Mouse (Mus musculus) cerebellum, adult (tissue): ENCODE data around the gene Adcyap1r1.
A peak's percentile ranks its signal among the peaks of the same experiment; 100 is the strongest.

Source experiments
- ATAC-seq: cut with Nextera tagmentation; 2 replicates; pipeline ENCODE4 v1.9.2; 2017; ENCODE audit warnings: mild to moderate bottlenecking, moderate library complexity, mixed read lengths; ENCODE audit not compliant: insufficient number of reproducible peaks, low FRiP score, low TSS enrichment

The Adcyap1r1 gene

DNA sequence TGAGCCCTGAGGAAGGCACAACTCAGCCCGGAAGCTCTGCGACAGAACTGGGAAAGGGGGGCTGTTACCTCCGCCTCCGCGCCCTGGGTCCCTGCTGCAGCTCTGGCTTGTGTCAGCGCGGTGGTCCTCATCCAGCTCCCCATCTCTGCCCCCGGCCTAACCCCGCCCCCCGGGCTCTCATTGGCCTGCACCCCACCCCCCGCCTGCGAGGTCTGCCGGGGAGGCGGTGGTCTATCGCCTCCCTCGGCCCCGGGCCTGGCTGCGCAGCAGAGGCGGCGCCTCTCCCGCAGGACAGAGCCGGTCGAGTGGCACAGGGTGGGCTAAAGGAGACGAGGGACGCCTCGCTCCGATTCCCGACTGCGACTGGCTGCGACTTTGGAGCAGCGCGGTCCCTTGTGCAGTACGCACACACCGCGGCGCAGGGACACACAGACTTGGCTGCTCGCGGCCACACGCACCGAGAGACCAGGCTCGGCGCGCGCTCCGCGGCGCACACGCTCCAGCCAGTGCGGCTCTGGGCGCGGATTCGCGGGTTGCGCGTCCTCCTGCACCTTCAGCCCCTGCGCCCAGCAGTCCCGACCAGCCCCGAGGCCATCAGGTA lies at the start of gene Adcyap1r1:
Gene Adcyap1r1 (plus strand): TSS at position 208 of the 601 bp plus-strand sequence.
- peak; percentile 77 for ATAC-seq

DNA sequence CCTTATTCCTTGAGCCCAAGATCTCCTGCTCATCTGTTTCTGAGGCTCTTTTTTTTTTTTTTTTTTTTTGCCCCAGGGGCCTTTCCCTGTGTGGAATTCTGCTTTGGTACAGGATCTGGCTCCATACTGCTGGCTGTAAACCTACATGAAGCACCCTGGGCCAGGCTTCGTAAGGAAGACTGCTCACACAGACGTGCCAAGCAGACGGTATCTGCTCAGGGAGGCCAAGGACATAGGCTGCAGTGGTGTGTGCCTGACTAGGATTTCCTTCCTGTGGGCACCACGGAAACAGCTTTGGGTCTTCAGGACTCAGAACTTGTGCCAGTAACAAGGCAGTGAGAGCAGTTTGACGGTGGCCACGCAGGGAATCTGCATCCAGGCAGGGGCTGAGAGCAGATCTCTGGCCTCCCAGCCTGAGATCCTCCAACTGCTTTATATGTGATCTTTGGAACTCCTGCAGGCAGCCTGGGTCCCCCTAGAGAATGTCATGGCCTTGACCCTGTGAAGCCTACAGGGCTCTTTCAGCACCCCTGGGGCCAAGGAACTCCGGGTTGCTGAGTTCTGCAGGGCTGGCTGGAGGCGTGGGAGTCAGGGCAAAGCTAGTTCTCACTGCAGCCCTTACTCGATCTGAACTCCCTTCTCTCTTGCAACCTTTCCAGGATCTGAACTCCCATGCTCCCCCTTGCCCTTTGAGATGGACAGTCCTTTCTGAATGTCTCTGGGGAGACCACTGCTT lies 49.6 kb upstream of the Adcyap1r1 start:
- no peak for ATAC-seq

DNA sequence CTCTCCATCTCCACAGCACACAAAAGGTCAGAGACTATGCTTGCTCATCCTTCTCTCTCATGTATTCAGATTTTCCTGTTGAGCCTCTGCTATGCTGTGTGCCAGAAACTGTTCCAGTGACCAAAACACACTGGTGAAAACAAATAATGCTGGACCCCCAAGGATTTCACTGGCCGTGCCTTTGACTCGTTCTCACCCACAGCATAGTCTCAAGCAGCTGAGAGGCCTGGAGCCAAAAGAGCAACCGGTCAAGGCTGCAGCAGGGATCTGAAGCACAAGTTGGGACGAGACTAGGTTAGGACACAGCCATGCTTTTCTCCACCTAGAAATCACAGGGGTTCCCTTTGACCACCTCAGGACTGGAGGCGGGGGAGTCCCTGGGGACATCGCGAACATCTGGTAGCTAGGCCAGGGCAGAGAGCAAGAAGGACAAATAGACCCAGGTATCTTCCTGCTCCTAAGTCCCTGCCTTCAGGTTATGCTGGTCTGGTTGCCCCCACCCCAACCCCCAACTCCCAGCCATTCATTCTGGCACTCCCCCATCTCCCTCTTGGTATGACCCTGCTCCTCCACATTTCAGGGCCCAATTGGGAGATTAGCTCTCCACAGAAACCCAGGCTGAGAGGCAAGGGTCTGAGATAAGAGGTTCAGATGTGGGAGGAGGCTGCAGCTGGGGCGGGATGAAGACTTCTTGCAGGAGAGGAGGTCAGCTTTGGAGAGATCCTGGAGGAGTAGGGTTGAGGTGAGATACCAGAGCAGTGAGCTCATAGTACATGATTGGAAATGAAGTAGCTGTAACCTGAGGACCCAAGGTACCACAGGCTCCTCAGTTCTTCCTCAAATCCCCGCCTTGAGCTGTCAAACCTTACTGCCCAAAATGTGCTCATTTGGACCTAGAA lies 48.1 kb upstream of the Adcyap1r1 start:
- ATAC-seq = no peak

DNA sequence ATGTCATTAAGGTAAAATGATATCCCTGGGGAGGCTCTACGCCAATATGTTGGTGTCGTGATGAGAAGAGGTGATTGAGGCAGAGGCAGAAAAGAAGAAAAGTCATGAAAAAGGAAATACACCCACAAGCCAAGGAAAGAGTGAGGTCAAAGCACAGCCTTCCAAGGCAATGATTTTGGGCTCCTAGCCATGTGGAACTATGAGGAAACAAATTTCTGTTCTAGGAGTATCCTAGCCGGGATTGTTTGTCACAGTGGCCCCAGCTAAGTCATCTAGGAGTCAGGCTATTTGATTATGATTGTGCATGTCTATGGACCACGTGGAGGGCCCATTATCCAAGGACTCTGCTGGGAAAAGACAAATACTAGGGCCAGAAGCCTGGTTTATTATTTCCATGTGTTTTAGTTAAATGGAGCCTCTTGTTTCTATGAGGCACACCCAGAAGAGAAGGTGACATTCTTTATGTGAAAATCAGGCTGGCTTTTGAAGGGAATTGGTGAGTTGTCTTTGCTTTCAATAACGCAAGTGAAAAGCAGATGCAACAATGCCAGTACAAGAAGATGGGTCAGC lies 47.3 kb upstream of the Adcyap1r1 start:
- ATAC-seq = no peak

DNA sequence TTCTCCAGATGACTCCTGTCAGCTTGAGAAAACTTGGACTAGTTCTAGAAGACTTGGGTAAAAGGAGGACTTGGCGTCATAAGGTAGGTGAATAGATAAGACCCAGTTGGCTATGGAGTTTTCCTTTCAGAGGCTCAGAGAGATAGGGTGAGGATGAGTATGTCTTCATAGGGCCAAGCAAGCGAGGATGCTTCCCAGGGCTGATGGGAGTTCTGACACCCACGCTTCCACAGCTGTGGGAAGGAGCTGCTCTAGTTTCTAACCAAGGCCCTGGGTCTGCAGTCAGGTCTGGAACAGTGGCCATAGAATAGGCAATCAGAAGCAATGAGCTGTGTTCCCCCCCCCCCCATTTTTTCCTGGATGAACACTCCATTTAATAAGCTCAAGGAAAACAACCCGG lies 44.4 kb upstream of the Adcyap1r1 start:
- no peak for ATAC-seq

DNA sequence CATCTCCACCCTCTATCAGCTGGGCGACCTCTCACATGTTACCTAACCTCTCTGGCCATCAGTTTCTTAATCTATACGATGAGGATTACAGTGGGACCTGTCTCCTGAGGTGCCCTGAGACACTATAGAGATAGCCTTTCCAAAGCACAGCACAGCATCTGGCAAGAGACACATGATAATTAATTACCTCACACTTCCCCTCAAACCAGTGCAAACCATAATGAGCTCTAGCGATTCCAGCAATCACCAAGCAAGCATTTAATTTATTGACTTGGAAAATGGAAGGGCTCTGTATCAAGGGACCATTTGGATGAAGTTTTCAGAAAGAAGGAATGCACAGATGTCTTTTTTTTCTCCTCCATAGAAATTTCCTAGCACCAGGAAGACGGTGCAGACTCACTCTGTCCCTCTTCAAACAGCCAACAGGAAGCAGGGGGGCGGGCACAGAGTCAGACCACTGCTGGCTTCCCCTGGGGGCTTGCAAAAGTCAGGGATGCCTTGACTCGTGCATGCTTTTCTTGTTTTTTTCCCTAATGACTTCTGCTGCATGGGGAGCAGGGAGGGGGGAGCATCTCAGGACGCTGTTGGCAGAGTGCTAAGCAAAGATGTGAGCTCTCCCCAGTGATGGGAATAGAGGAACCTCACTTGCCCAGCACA lies 41.5 kb upstream of the Adcyap1r1 start:
- no peak for ATAC-seq

DNA sequence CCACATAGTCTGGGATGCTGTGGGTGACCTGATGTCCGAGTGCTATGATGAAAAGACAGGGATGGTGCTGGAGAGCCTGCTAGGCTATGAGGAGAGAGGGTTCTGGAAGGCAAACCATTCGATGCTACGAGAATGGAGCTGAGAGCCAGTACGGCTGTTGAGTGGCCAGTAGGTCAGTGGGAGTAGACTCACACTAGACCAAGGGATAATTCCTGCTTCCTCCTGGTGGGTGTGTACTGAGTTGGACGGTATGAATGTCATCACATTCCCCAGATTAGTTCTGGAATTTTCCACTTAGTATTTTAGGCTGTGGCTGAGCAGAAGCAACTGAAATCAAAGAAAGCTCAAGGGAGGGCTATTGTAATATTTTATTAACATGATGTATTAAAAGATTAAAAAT lies 40.8 kb upstream of the Adcyap1r1 start:
- ATAC-seq = no peak

DNA sequence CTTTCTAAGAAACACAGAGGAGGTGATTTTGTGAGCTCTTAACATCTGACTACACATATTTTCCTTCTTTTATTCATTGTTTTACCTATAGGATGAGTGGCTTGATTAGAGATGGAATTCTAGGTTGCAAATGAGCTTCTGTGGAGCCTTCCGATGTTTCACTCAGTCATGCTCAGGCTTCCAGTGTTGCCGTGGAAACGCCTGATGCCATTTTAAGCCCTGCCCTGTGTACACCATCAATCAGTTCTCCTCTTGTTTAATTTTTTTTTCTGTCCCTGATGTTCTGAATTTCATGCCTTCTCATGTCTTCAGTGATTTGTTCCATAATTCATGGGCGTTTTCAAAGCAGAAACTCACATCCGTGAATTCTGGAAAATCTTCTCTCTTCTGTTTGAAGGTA lies 35.6 kb upstream of the Adcyap1r1 start:
- ATAC-seq = no peak

DNA sequence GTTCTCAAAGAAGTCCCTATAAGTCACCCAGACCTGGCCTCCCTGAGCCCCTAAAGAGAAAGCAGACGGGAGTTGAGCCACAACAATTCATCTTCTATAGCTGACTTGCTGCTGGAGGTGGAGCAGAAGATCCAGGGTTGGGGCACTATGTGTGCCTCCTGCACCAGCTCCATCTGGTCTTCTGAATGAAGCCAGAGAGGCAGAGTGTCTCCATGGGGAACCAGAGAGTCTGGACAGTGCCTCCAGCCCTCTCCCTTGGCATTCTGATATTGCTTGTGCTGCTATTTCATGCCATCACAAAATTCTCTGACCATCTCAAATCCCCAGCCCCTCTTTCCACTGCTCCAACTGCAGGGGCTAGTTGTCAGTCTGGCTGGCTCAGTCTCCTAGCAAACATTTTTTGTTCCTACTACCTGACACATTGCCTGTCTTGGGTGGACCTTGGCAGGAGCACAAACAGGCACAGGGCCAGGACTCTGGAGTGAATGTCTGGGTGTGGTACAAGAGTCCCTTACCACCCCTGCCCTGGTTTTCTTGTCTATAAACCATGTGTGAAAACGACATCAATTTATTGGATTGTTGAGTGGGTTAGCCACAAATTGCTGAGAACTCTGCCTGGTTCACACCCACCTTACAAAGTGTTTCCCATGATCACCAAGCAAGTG lies 32.9 kb upstream of the Adcyap1r1 start:
- peak; percentile 97 for ATAC-seq

DNA sequence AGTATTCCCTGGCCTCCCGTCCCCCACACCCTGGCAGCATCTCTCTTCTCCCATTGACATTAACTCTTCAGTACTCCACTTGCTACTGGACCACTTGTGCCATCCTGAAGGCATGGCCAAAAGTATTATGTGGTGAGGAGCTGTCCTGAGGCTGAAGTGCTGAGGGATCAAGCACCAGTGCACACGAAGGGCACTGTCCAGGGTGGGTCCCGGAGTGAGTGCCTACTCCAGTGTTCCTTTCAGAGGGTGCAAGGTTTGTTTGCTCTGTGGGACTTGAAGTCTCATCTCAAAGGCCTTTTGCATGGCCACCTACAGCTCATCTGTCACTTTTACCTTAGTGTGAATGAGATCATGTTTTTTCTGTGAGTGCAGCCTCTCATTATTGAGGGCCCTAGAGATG lies 31.4 kb upstream of the Adcyap1r1 start:
- no peak for ATAC-seq

DNA sequence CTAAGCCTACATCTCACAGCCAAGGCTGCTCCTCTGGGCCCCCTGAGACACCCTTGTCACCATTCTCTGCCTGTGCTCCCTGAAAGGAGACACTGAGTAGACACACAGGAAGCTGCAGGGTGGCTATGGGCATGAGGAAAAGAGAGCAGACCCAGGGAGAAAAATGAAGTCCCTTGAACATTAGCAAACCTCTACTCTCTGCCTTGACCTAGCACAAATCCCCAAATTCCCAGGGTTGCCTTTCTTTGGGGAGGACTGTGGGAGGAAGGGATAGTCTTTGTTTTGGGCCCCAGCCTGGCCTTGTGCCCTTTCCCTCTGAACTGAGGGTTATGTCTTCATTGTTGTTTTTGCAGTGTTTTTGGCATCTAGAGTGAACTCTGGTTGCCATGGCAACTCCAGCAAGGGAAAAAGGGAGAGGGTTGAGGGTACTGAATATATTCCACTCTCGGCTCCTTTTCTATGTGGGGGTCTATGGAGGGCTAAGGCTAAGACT lies 30.9 kb upstream of the Adcyap1r1 start:
- no peak for ATAC-seq

DNA sequence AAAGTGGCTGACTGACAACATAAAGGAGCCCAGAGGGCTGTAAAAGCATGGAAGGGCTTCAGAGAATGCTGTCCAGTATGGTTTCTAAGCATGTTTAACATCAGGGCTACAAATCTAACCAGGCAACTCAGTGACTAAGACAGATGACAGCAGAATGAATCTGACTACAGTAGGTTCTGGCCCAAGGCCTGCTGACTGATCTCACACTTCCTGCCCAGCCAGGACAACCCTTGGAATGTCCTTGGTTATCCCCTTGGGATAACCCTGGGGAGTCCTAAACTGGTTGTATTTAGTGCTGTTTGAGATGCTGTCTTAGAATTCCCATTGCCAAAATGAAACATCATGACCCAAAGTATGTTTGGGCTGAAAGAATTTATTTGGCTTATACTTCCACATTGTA lies 19.7 kb upstream of the Adcyap1r1 start:
- no peak for ATAC-seq

DNA sequence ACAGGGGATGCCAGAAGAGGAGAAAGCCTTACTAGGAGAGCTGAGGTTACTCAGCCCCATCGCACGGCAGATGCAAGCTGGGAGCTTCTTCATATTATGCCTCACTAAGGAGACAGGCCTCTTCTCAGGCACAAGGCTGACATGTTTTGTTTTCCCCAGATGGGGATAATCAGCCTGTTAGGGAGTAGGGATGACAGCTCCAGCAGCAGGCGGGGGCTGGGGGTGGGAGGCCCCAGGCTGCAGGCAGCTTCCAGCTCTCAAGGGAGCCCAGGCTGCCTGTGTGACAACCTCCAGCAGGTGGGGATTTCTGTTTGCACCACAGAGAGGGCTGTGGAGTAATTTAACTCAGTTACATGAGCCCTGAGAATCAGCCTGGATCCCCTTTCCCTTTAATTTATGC lies 17.4 kb upstream of the Adcyap1r1 start:
- ATAC-seq = no peak

DNA sequence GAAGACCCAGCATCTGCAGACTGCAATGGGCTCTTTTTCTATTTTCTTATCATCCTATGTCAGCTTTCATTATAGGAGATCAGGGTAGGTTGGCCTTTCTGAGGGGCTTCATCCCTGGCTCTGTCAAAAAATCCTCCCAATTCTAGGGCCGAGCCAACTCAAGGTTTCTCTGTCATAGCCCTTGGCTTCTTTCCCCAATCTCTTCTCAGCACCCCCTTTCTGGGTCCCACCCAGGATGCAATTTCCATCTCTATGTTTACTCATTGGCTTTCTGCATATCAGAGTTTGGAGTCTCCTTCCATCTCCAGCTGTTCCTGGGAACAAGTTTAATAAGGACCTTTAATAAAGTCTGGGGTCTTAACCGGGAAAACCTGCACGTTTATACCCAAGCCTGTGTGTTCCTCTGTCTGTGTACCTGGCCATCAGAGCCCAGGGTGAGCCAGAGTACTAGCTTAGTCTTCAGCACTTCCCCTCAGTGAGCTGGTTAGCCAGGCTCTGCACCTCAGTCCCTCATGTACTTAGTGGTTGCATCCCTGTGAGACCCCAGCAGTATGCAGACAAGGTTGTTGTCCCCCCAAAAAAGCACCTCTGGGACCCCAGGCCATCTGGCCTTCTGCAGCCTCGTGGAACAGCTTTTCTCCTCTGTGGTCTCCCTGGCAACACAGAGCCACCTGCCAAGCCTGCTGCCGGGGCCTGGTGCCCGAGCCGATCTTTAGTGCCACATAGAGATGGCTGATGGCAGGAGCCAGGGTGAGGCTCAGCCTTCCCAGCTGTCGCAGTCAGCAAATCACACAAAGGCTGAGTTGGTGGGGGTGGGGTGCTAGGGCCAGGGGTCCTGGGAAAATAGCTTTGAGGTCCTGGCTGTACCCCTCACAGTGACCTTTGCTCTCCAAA lies 16.3 kb upstream of the Adcyap1r1 start:
- peak; percentile 77 for ATAC-seq

DNA sequence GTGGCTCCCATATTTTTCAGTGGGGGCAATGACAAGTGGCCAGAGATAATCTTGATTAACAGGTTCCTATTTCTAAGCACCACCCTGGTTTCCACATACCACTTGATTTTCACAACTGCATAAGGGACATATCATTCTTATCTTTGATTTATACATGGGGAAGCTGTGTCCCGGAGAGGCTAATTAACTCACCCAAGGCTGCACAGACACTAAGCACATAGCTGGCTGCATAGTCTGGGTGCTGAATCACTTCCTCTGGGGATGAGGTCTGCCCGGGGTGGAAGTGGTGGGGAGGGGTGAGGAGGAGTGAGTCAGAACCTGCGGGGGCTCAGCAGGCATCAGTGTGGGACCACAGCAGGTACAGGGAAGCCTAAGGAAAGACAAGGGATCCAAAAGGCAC lies 13.9 kb upstream of the Adcyap1r1 start:
- ATAC-seq = no peak

DNA sequence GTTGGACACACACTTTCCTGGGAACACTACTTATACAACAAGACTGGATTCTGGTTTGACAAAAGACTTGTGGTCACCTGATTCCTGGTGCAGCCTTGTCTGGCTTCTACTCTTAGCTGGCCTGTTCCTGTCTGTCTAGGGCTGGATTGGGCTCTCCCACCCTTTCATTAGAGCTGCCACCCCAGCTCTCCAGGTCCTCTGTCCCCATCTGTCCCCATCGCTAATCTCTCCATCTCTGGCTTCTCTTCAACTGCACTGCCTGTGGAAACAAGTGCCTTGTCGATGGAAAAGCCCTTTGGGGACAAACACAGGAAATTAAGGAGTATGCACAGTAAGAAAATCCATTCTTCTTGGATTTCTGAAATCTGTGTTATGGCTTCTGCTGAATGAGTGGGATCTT lies 12.9 kb upstream of the Adcyap1r1 start:
- no peak for ATAC-seq

DNA sequence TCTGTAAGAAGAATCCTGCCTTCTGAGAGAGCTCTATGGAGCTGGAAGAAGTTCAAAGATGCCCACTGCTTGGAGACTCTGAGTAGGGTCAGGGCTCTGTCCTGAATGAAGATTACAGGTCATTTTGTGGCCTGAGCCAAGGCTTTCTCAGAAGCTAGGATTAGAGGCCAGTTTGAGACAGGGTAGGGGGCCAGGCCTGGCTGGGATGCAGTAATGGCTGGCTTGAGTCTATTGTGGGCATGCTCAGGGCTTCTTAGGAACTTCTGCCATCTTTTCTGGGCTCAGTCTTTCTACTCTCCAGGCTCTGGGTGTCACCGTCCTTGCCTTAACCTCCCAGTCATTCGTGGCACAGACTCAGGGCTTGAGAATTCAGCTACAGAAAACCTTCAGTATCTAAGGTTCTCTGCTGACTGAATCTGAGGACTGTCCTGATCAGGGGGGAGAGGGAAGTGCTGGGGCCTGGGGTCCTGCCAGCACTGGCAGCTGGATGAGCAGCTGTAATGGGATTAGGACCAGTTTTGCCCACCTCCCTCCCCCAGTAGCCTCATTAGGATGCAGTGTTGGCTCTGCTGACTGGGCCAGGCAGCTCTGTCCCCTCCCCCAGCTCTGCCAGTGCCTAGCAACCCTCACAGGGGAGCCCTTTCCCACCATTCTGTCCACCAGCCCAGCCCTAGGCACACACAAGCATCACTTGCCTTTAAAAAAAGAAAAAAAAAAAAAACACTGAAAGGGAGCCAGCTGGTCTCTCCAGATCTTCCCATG lies 7.7 kb upstream of the Adcyap1r1 start:
- ATAC-seq = no peak

DNA sequence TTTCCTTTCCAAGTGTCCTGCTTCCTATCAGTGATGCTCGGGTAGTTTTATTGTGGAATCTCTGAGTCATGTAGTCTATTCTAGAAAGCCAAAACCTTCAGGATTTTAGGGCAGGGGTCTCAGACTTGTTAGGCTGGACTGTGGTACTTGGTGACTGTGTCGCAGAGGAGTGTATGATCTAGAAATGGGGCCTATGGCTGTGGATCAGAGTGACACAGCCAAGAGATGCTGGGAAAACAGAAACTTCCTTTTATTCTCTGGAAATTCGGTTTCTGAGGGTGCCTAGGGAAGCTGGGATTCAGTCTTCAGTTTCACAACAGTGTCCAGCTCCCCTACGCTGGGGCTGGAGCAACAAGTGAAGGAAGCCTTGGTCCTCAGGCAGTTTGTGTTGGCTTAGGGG lies 7.1 kb upstream of the Adcyap1r1 start:
- no peak for ATAC-seq
